Mouse (Mus musculus) liver, postnatal 0 days (tissue): ENCODE results near the gene Scaf4.

Experiments used
- CTCF ChIP-seq: sonication (generic); IDR thresholded peaks from 2 replicates; pipeline ENCODE4 v1.5.1; 2016; ENCODE audit warnings: antibody characterized with exemption, low read depth
- EP300 ChIP-seq: IDR thresholded peaks from 2 replicates; pipeline ENCODE4 v1.6.1; 2016; ENCODE audit warnings: antibody characterized with exemption, low read depth, mild to moderate bottlenecking

GRCm38 (mm10) chr16:90332553-90332952 lies 48.2 kb upstream of the Scaf4 start:
- TF ChIP-seq EP300 (no peak), CTCF (no peak)
